Mouse (Mus musculus): ENCODE measurements around the gene Zfp944.

The Zfp944 gene

DNA sequence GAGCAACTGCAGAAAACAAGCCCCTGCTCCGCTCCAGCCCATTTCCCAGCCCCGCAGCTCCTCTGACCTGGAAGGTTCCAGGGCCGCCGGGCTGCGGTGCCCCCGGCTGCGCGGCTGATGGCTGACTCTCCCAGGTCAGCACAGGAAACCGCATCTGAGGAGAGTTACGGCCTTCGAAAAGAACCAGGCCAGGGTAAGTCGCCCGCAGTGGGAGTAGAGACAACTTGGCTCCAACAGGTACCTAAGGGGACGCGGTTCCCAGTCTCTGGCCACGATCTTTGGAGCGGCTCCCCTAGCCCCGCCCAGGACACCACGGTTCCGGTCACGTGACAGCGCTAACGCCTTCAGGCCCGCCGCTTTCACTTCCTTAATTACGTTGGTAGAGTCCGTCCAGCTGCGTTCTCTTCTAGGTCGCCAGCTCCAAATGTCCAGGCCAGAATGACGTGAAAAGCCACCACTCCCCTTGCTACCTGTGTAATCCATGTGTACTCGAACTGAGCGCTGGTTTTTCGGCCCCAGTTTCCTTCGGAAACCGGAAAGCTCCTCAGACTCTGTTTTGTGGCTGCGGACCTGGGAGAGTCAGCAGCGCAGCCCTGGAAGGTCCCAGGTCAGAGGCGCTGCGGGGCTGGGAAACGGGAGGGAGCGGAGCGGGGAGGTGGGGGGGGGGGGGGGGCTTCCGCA is at the start of gene Zfp944, which contains the start of gene Zfp758:
Gene Zfp944 (minus strand): TSS at position 300 of the 681 bp plus-strand sequence.
Gene Zfp758 (plus strand): TSS at position 353 of the 681 bp plus-strand sequence.
- peak; percentile 64 for DNase-seq (ENCODE audit: low read depth, low spot score)

- peak; percentile 72 for DNase-seq (ENCODE audit: low read depth, low spot score)
These were observed 49.6 kb upstream of the Zfp944 start for GRCm38 (mm10) chr17:22410756-22411155.

DNA sequence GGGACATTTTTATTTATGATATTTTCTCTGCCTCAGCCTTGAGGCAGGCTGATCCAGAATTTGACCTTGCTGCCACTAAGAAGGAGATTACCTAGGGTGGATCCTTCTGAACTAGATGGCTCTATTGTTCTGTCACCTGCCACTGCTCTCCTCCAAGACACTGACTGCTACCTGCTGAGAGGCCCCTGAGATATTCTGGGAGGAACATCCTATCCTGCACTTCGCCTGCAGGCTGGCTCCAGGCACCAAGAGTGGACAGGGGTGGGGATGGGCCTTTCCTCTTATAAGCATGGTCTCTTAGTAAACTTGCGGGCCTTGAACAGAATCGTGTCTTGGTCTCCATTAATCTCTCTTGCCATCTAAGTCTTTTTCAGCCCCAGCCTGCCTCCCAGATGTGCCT is 2.7 kb upstream of the Zfp944 start:
- no peak for DNase-seq (ENCODE audit: low read depth, low spot score)

GRCm38 (mm10) chr17:22360572-22360971 is 628 bp downstream of the Zfp944 start:
- DNase-seq (ENCODE audit: low read depth, low spot score) = peak; percentile 30

DNA sequence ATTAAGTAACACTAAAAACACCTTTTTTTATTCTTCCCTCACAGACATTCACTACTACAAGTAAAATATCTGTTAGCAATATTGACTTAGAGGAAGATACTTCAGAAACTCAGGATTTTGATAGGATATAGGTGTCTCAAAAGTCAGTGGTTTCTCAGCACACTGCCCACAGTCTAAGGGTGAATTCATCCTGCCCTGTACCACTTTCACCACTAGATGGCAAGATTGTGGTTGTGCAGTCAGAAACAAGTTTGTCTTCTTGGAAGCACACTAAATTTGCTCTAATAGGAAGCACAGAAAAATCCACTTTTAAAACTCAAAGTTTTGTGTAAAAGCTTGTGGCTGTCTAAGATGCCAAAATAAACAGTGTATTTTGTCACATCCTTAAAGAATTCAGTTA is 8.4 kb downstream of the Zfp944 start:
- peak; percentile 77 for DNase-seq (ENCODE audit: low read depth, low spot score)

- DNase-seq (ENCODE audit: low read depth, low spot score) = peak; percentile 31
These were observed 46.0 kb downstream of the Zfp944 start for GRCm38 (mm10) chr17:22315247-22315646.

GRCm38 (mm10) chr17:22314730-22315226 is 46.4 kb downstream of the Zfp944 start, which contains the start of gene CT030661.1:
CT030661.1 (minus strand) TSS chr17:22314837.
- peak; percentile 100 for DNase-seq (ENCODE audit: low read depth, low spot score)

- peak; percentile 39 for DNase-seq (ENCODE audit: low read depth, low spot score)
These were observed 47.0 kb downstream of the Zfp944 start for GRCm38 (mm10) chr17:22314219-22314618.
